Mouse (Mus musculus) lung, adult 2 months (tissue): ENCODE data around the gene Timm13. TPM values are rescaled to one million over a fixed set of nuclear protein-coding genes. Genes with fewer than 3 reads are reported as not detected.

Experiments used
- DNase-seq: peaks from one replicate; pipeline ENCODE4 v3.0.0; 2022
- H3K4me1 ChIP-seq: fragments of 200-500 bp; 2 replicates; pipeline ENCODE4 v1.6.1; 2011; ENCODE audit warnings: low read length; ENCODE audit not compliant: control insufficient read depth, insufficient read depth
- H3K4me3 ChIP-seq: fragments of 200-500 bp; replicated peaks from 2 replicates; pipeline ENCODE3; 2011; ENCODE audit warnings: low read depth, mild to moderate bottlenecking, control low read depth, low read length; ENCODE audit errors: extremely low read depth
- CTCF ChIP-seq: fragments of 200-500 bp; IDR thresholded peaks from 2 replicates; pipeline ENCODE4 v1.5.1; 2011; ENCODE audit warnings: mild to moderate bottlenecking, low read length, control low read depth; ENCODE audit not compliant: insufficient read depth
- POLR2A ChIP-seq: fragments of 200-500 bp; IDR thresholded peaks from 2 replicates; pipeline ENCODE4 v1.6.1; 2011; ENCODE audit warnings: low read depth, mild to moderate bottlenecking, control low read depth, low read length, borderline replicate concordance; ENCODE audit errors: extremely low read depth
- WGBS: fragments of 180-500 bp; shearing (Covaris S2); methylation state at CpG from one replicate; pipeline ENCODE4 v1.1.7; 2018; 5-methylcytosine and 5-hydroxymethylcytosine counted together
- polyA plus RNA-seq: library from polyadenylated mRNA; depleted of rRNA; stranded (reverse); fragments of >200 nt; gene quantifications from 2 replicates; pipeline ENCODE4 v1.2.3, GENCODE M21; 2012

Timm13 gene
- polyA plus RNA-seq, 1 experiment = 157 TPM

DNA sequence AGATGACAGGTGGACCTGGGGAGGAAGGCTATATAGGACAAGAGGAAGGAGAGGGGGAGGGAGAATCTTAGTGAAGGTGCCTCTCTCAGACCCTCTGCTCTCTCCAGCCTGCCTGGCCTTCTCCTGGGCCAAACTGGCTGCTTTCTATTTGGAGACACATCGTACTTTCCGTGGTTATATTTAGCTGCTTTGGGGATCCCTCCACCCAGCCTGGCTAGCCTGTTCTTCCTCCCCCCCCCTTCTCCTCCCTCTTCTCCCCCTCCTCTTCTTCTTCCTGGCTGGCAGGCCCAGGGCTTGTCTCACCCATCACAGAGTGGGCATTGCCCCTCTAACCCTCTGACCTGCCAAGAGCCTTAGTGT, 40.2 kb upstream of the Timm13 start:
- H3K4me3 ChIP-seq = no peak overlapping the region
- peaks cover 43% of the 10 kb centered on the region for H3K4me1 ChIP-seq
- 2% methylated on average over 2 of the region's 2 CpGs for WGBS
- DNase-seq = no peak
- no peak for TF ChIP-seq CTCF
- TF ChIP-seq POLR2A = peak; percentile 9; the same call in 1 of the 2 replicates

DNA sequence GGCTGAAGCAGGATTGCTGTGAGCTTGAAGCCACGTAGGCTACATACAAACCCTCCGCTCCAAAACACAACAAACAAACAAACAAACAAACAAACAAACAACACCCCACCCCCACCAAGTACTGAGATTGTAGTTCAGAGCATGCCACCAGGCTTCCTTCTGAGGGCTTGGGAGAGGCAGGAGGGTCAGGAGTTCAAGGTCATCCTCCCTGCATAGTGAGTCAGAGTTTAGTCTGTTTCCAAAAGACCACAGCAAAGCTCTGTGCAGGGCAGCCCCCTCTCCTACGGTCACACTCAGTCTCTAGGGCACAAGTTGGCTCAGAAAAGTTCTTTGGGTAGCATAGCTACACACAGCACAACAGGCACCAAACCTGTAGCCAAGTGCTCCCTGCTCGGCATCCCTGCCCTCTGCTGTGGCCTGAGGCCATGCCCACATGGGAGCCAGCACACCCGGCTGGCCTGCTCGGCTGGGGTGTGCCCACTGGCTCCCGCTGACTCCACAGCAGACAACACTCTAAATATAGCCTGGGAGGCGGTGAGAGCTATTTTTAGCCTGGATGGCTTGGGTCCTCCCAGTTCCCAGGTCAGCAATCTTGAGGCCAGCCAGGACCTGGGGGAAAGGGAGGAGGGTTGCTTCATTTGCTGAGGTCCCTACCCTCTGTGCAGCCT, 39.7 kb upstream of the Timm13 start:
- TF ChIP-seq CTCF (no peak), POLR2A (peak; percentile 49; the same call in 1 of the 2 replicates)
- no peak overlapping the region for H3K4me3 ChIP-seq
- WGBS = 13% methylated on average over 8 of the region's 8 CpGs
- peaks cover 45% of the 10 kb centered on the region for H3K4me1 ChIP-seq
- peak; percentile 59 for DNase-seq

DNA sequence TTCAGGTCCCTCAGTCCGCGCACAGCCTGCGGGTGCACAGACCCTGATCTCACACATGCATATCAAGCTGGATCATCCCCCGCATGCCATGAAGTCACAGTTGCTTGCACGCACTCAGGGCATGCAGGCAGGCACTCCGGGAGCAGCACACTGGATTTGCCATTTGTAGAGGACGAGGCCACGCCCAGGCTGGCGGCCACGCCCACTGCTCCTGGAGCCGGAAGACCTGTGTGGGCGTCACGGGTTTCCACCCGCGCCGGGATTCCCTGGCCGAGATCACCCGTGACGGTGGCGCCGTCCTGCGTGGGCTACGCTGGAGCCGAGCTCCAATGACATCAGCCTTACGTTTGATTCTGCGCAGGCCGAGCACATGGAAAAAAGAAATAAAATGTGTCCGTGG, 38.9 kb upstream of the Timm13 start:
- DNase-seq = peak; percentile 86
- Histone ChIP-seq H3K4me3 (peak overlapping the region; percentile 13), H3K4me1 (peaks cover 45% of the 10 kb centered on the region)
- TF ChIP-seq CTCF (no peak), POLR2A (peak; percentile 69; the same call in 1 of the 2 replicates)
- 2% methylated on average over 28 of the region's 28 CpGs for WGBS

DNA sequence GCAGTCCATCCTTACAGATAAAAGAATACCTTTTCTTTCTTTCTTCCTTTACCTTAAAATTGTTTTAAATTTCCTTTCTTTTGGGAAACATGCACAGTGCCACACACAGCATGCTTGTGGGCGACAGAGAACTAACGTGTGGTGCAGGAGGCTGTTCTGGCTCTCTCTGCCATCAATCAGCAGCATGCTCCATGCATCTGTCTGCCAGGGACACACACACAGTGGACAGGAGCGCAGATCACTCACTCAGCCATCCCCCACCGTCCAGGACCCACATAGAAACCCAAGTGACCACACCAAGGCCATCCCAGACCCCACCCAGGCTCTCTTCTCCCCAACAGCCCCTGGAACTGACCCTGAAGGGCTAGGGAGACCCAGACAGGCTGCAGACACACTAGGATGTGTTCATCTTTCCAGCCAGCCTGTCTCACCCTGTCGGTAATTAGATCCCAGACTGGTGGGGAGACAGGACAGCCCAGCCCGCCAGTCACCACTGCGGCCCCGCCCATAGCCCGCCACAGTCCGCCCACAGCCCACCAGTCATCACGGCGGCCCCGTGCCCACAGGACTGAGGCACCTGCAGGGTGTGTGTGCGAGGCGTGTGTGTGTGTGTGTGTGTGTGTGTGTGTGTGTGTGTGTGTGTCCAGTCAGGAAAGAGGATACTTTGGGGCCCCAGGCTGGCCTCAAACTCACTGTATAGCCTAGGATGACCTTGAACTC, 38.2 kb upstream of the Timm13 start:
- no peak for DNase-seq
- TF ChIP-seq POLR2A (no peak), CTCF (no peak)
- Histone ChIP-seq H3K4me3 (no peak overlapping the region), H3K4me1 (peaks cover 47% of the 10 kb centered on the region)
- WGBS = 23% methylated on average over 15 of the region's 15 CpGs

DNA sequence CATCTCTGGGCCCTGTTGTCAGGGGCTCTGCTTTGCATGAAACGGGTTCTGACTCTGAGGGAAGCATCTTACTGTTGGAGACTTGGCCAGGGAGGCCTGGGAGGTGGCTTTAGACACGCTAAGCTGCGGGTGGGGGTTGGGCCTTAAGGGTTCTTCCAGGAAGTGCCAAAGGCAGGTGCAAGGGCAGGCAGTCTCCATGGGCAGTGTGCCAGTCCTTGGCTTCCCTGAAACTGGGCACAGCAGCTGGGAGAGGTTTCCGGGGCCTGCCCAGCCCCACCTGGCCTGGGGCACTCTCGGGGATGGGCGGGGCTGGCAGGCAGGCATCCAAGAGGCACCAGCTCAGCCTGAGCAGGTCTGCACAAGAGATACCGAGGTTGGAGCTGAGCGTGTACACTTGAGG, 36.9 kb upstream of the Timm13 start:
- H3K4me1 ChIP-seq = peaks cover 57% of the 10 kb centered on the region
- H3K4me3 ChIP-seq = no peak overlapping the region
- 22% methylated on average over 8 of the region's 8 CpGs for WGBS
- TF ChIP-seq POLR2A = no peak
- TF ChIP-seq CTCF = no peak
- DNase-seq = peak; percentile 84

DNA sequence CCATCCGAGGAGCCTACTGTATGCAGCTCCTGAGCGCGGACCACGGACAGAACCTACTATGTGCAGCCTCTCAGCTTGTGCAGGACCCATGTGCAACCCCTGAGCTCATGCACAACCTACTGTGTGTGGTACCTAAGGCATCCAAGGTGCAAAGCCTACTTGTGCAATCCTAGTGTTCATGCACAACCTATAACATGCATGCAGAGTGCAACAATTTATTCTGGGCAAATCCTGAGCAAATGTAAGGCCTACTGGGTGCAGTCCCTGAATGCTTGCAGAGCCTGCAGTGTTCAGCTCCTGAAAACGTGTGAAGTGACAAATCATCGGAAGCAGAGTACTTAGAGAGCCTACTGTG, 36.0 kb upstream of the Timm13 start:
- peaks cover 63% of the 10 kb centered on the region for H3K4me1 ChIP-seq
- DNase-seq = no peak
- TF ChIP-seq CTCF = no peak
- no peak for TF ChIP-seq POLR2A
- 13% methylated on average over 6 of the region's 6 CpGs for WGBS
- H3K4me3 ChIP-seq = peak overlapping the region; percentile 35

DNA sequence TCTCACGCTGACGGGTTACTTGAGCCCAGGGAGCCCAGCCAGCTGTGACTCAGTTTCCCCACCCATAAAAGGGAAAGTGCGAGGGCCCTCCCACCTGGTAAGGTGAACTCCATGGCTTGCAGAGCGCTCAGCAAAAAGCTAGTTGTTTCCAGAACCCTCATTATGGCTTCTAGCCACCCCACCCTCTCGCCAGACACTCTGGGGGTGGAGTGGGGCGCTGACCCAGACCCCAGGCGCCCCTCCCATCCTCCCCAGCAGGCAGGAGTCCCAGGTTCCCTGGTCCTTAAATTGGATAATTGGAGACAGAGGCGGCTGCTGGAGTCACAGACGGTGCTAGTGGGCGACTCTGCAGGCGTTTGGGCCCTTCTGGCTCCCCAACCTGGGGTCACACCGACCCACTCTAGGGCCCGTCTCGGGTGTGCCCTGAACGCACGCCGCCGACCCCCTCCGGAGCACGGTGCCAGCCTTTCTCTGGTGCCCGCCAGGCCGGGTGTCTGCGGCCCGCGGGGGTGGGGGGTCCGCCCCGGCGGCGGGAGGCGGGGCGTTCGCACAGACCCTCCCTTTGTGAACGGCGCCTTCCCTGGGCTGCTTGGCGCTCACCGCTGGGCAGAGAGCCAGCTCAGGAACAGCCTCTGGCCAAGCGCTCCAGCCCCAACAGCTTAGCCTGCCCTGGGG, 35.5 kb upstream of the Timm13 start:
- TF ChIP-seq POLR2A (no peak), CTCF (no peak)
- 3% methylated on average over 37 of the region's 37 CpGs for WGBS
- DNase-seq = peak; percentile 73
- Histone ChIP-seq H3K4me1 (peaks cover 64% of the 10 kb centered on the region), H3K4me3 (peak overlapping the region; percentile 35)

DNA sequence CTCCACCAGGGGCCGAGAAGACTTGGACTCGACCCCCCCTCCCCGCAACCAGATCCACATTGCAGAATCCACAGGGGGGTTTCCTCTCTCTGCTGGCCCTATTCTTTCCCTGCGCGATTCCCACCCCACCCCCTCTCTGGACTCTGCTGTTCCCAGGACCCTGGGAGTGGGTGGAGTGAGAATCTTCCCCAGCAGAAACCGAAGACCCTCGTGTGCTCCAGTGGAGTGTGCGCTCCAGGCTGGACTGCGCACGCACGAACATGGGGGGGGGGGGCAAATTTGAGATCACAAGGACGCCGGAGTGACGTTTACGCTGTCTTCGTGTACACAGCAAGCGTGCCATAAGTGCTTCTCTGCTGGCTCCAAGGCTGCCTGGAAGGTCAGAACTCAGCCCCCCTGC, 34.9 kb upstream of the Timm13 start:
- H3K4me3 ChIP-seq = no peak overlapping the region
- 13% methylated on average over 17 of the region's 17 CpGs for WGBS
- H3K4me1 ChIP-seq = peaks cover 59% of the 10 kb centered on the region
- no peak for TF ChIP-seq CTCF
- TF ChIP-seq POLR2A = no peak
- no peak for DNase-seq

DNA sequence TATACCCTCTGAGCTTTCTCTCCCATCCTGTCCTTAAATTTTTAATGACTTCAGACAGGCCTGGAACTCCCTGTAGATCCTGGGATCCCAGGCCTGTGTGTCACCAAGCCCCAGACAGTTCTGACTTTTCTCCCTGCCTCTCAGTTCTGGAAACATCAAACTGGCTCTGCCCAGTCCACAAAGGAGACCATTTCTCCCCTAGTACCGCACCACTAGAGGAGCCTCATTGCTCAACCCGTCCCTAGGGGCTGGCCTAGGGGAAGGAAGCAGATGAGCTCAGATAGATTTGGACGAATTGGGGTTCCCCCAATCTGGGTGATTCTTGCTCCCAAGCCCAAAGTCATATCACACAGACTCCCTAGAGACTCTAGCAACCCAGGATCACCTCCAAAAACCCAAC, 34.5 kb upstream of the Timm13 start:
- TF ChIP-seq CTCF = no peak
- TF ChIP-seq POLR2A = no peak
- peaks cover 54% of the 10 kb centered on the region for H3K4me1 ChIP-seq
- no peak overlapping the region for H3K4me3 ChIP-seq
- DNase-seq = no peak
- 24% methylated on average over 3 of the region's 3 CpGs for WGBS
